Mouse (Mus musculus) olfactory bulb, adult 2 months (tissue): ENCODE measurements around the gene Fbxl20. TPM values are rescaled to one million over a fixed set of nuclear protein-coding genes. Genes with fewer than 3 reads are reported as not detected.

ENCODE experiments used
- H3K27ac ChIP-seq: fragments of 200-500 bp; 2 replicates; pipeline ENCODE4 v1.5.1; 2012; ENCODE audit warnings: low read depth, low read length; ENCODE audit not compliant: insufficient read depth
- H3K4me1 ChIP-seq: fragments of 200-500 bp; 2 replicates; pipeline ENCODE4 v1.6.1; 2012; ENCODE audit warnings: low read length; ENCODE audit not compliant: control insufficient read depth, insufficient read depth
- H3K4me3 ChIP-seq: fragments of 200-500 bp; 2 replicates; pipeline ENCODE4 v1.5.1; 2012; ENCODE audit warnings: mild to moderate bottlenecking, low read depth, low read length, moderate library complexity; ENCODE audit not compliant: insufficient read depth
- CTCF ChIP-seq: fragments of 200-500 bp; IDR thresholded peaks from 2 replicates; pipeline ENCODE4 v1.5.1; 2012; ENCODE audit warnings: low read depth, mild to moderate bottlenecking, low read length, moderate library complexity; ENCODE audit not compliant: insufficient read depth
- POLR2A ChIP-seq: fragments of 200-500 bp; IDR thresholded peaks from 2 replicates; pipeline ENCODE4 v1.6.1; 2012; ENCODE audit warnings: mild to moderate bottlenecking, low read depth, low read length, moderate library complexity; ENCODE audit not compliant: insufficient read depth
- WGBS: fragments of 180-500 bp; shearing (Covaris S2); methylation state at CpG from one replicate; pipeline ENCODE4 v1.1.7; 2018; 5-methylcytosine and 5-hydroxymethylcytosine counted together
- polyA plus RNA-seq: library from polyadenylated mRNA; stranded (reverse); fragments of >200 nt; gene quantifications from 2 replicates; pipeline ENCODE4 v1.2.4, GENCODE M21; 2012; ENCODE audit warnings: low replicate concordance; ENCODE audit not compliant: missing spikeins, insufficient read depth, insufficient read length

Fbxl20 gene
- polyA plus RNA-seq, 1 experiment: not detected

GRCm38 (mm10) chr11:98113504-98113903 lies 36.7 kb downstream of the Fbxl20 start:
- Histone ChIP-seq H3K4me1 (no peaks in the 10 kb centered on the region), H3K4me3 (no peak overlapping the region), H3K27ac (no peak overlapping the region)
- no peak for TF ChIP-seq CTCF
- WGBS: 86% methylated on average over 4 of the region's 4 CpGs

GRCm38 (mm10) chr11:98109706-98110105 lies 40.5 kb downstream of the Fbxl20 start:
- Histone ChIP-seq H3K4me1 (no peaks in the 10 kb centered on the region), H3K27ac (no peak overlapping the region), H3K4me3 (no peak overlapping the region)
- TF ChIP-seq POLR2A: no peak
- TF ChIP-seq CTCF: no peak
- WGBS: 90% methylated on average over 5 of the region's 5 CpGs

GRCm38 (mm10) chr11:98101332-98101731 lies 48.9 kb downstream of the Fbxl20 start:
- Histone ChIP-seq H3K4me1 (no peaks in the 10 kb centered on the region), H3K27ac (no peak overlapping the region), H3K4me3 (no peak overlapping the region)
- 91% methylated on average over 3 of the region's 3 CpGs for WGBS
- TF ChIP-seq POLR2A (no peak), CTCF (no peak)

GRCm38 (mm10) chr11:98090583-98090982 lies 59.6 kb downstream of the Fbxl20 start:
- H3K4me3 ChIP-seq: no peak overlapping the region
- TF ChIP-seq CTCF (no peak), POLR2A (no peak)
- 81% methylated on average over 9 of the region's 9 CpGs for WGBS
- H3K4me1 ChIP-seq: peaks cover 8% of the 10 kb centered on the region
- H3K27ac ChIP-seq: no peak overlapping the region

- peaks cover 8% of the 10 kb centered on the region for H3K4me1 ChIP-seq
- no peak overlapping the region for H3K4me3 ChIP-seq
- 27% methylated on average over 7 of the region's 7 CpGs for WGBS
- no peak for TF ChIP-seq POLR2A
- TF ChIP-seq CTCF: no peak
- no peak overlapping the region for H3K27ac ChIP-seq
Observed at GRCm38 (mm10) chr11:98088224-98088623, 62.0 kb downstream of the Fbxl20 start.

- WGBS: 65% methylated on average over 7 of the region's 7 CpGs
- TF ChIP-seq CTCF (no peak), POLR2A (no peak)
- H3K4me1 ChIP-seq: peaks cover 8% of the 10 kb centered on the region
- no peak overlapping the region for H3K27ac ChIP-seq
- no peak overlapping the region for H3K4me3 ChIP-seq
Observed at GRCm38 (mm10) chr11:98086574-98086973, 63.6 kb downstream of the Fbxl20 start.

GRCm38 (mm10) chr11:98086141-98086540 lies 64.1 kb downstream of the Fbxl20 start:
- Histone ChIP-seq H3K4me1 (peaks cover 8% of the 10 kb centered on the region), H3K27ac (no peak overlapping the region), H3K4me3 (no peak overlapping the region)
- TF ChIP-seq POLR2A (no peak), CTCF (no peak)
- WGBS: 77% methylated on average over 9 of the region's 9 CpGs

GRCm38 (mm10) chr11:98082745-98083144 lies 67.5 kb downstream of the Fbxl20 start:
- TF ChIP-seq POLR2A: no peak
- TF ChIP-seq CTCF: no peak
- WGBS: 90% methylated on average over 7 of the region's 7 CpGs
- no peaks in the 10 kb centered on the region for H3K4me1 ChIP-seq
- no peak overlapping the region for H3K27ac ChIP-seq
- no peak overlapping the region for H3K4me3 ChIP-seq

GRCm38 (mm10) chr11:98080450-98080849 lies 69.8 kb downstream of the Fbxl20 start:
- WGBS: 74% methylated on average over 6 of the region's 6 CpGs
- no peak for TF ChIP-seq POLR2A
- no peak for TF ChIP-seq CTCF
- H3K4me1 ChIP-seq: 0 out of 2 replicates have a peak, but pooled peaks cover 2% of the 10 kb centered on the region

GRCm38 (mm10) chr11:98077086-98077485 lies 73.1 kb downstream of the Fbxl20 start:
- WGBS: 70% methylated on average over 8 of the region's 8 CpGs
- H3K4me1 ChIP-seq: peaks cover 5% of the 10 kb centered on the region; the same call in 1 of the 2 replicates

More at GRCm38 (mm10) chr11:98080450-98080849, 69.8 kb downstream of the Fbxl20 start:
- no peak overlapping the region for H3K27ac ChIP-seq
- no peak overlapping the region for H3K4me3 ChIP-seq

More at GRCm38 (mm10) chr11:98077086-98077485, 73.1 kb downstream of the Fbxl20 start:
- Histone ChIP-seq H3K4me3 (no peak overlapping the region), H3K27ac (no peak overlapping the region)
- TF ChIP-seq POLR2A (no peak), CTCF (no peak)
